Mouse (Mus musculus): ENCODE data around the gene Lap3. TPM values are rescaled to one million over a fixed set of nuclear protein-coding genes. Genes with fewer than 3 reads are reported as not detected.

Lap3 gene
- total RNA-seq, 2 experiments from 2014 or later = 58.7 to 63.4 TPM

DNA sequence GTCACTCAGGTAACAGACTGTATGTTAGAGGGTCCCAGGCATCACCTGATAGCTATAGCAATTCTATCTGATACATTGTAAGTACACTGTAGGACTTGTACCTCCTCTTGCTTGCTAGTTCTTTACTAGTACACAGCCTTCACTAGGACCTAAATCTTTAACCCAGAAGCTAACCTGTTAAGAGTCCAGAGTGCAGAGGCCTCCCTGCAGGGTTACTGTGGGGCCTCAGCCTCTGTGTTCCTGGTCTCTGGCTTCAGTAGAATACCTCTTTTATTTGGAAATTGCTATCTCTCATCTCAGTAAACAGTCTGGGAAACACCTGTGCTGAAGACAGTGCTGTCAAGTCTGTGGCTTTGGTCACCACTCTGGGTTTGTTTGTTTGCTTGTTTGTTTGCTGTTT, 2.9 kb downstream of the Lap3 start:
- no peak for DNase-seq

GRCm38 (mm10) chr5:45496479-45496878, 3.3 kb downstream of the Lap3 start:
- no peak for DNase-seq

- no peak for DNase-seq
Observed at GRCm38 (mm10) chr5:45496930-45497550, 3.9 kb downstream of the Lap3 start.

DNA sequence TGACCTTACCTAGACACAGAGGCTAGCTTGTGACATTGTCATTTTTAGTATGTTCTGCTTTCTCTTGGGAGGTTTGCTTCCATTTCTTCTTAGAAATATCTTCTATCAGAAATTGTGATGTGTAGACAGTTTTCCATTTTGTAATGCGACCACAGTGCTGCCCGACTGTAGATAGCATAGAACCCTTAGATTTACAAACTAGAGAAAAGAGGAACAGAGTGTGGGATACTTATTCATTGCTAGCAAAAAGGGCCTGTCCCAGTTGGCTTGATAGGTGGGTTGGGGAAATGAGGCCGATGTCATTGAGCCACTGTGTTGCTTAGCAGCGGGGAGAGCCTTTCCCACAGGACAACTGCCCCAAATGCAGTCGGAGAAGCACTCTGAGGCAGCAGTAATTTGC, 4.4 kb downstream of the Lap3 start:
- DNase-seq = no peak

- DNase-seq = no peak
Observed at GRCm38 (mm10) chr5:45510071-45510470, 16.9 kb downstream of the Lap3 start.

DNA sequence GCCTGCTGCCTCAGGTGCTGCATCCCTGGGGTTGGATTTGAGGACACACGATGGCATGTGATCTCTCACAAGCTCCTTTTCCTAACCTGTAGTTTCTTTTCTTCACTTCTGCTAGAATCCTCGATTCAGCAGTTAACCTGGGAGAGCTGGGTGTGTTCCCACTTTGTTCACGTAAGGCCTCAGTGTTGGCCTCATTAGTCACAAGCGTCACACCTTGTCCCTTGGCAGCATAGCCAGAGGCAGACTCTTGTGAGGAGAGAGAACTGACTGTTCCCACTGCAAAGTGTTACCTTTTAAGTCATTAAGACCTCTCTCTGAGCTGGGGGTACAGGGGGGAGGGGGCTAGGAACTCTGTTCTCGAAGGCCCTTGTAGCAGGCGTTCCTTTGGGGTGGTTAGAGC, 19.7 kb downstream of the Lap3 start:
- DNase-seq = no peak

GRCm38 (mm10) chr5:45513511-45513910, 20.3 kb downstream of the Lap3 start:
- no peak for DNase-seq

GRCm38 (mm10) chr5:45514599-45514998, 21.4 kb downstream of the Lap3 start:
- no peak for DNase-seq

DNA sequence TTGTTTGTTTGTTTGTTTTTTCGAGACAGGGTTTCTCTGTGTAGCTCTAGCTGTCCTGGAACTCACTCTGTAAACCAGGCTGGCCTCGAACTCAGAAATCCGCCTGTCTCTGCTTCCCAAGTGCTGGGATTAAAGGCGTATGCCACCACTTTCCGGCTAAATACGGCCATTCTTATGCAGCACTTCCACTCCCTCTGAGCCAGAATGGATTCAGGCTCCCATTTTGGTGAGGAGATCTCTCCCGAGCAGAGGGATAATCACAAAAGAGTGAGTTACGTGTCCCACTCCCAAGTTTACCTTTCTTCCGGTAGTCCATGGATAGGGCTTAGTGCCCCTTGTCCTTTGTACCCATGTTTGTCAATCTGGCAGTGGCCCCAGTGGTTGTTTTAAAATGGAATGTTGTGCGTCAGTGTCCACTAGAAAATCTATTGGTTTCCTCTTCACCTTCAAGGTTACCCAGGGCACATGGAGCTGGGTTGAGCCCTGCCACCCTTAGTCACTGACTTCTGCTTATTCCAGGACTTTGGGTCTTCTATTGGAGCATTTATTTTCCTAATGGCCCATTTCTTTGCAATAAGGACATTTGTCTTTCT, 22.1 kb downstream of the Lap3 start:
- DNase-seq = no peak

DNA sequence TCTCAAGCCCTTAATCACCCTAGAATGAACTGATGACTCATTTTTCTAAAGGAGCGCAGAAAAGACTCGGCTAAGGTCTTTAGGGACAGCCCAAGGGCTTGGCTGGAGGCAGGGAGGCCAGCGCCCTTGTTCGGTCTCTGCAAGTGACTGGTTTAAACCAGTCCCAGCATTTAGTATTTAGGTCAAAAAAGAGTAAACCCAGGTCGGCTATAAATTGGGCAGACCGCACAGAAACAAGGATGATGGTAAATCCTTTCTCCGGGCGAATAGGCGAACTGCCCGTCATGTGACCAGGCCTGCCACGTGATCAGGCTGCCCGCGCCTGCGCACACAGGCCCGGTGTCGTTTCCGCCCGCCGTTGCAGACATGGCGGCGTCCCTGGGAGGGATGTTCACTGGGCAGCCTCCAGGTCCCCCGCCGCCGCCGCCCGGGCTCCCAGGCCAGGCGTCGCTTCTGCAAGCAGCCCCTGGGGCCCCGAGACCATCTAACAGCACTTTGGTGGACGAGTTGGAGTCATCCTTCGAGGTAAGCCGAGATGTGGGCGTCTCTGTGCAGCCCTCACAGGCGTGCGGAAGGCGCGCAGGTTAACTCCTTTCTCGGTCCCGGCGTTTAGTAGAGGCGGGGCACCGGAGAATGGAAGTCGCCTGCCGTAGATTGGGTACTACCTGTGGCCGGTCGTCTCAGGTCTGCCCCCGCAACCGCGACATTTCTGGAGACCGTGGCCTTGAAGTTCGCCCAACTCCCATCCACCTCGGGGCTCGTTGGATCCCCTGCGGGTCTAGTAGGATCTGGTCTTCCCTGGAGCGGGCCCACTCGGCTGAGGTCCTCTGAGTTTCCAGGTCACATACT, 27.0 kb downstream of the Lap3 start, which contains the start of gene Med28:
Gene Med28, plus strand, starts transcription at position 270 of the 849 bp plus-strand sequence.
- peak; percentile 90 to 91 for DNase-seq

DNA sequence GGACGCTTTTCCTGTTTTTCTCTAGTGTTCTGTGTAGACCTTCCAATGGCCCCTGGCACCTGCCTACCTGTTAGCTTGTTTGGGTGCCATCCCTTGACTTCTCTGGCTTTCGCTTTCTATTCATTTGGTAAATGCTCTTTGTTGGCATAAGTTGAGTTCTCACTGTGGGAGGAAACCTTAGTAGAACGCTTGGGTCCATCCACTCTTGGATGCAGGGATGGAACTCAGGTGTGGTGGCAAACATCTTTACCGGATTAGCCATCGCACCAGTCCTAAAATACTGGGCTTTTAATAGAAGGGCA, 27.6 kb downstream of the Lap3 start:
- no peak for DNase-seq

- no peak for DNase-seq
Observed at GRCm38 (mm10) chr5:45521601-45522000, 28.4 kb downstream of the Lap3 start.

DNA sequence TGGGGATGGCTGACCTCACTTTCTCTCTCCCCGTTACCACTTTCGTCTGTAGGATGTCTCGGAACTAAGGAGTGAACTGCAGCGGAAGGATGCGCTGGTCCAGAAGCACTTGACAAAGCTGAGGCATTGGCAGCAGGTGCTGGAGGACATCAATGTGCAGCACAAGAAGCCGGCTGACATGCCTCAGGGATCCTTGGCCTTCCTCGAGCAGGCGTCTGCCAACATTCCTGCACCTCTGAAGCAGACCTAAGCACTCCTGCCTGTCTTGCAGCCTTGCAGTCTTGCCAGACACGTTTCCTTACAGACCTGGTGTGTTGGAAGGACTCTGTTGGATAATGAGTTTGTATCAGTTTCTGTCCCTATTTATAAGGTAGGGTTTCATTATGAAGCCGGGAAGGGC, 31.9 kb downstream of the Lap3 start:
- no peak for DNase-seq

GRCm38 (mm10) chr5:45526338-45526737, 33.2 kb downstream of the Lap3 start:
- DNase-seq = no peak

DNA sequence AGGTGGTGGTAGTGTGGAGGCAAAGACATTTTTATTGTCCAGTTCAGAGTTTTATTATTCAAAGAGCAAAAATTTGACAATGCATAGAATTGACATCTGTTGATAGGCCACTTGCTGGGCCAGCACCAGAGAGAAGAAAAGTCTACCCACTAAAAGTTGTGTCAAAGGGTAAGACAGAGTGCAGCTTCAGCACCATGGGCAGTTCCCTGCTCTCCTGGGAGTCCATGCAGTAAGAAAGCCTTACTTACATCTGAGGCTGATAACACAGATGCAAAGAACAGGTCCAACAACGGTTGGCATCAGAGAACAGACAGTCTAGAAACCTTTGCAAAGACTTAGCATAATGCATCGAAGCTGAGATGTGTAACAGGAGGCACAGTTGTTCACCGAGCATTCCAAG, 36.5 kb downstream of the Lap3 start:
- DNase-seq = no peak

DNA sequence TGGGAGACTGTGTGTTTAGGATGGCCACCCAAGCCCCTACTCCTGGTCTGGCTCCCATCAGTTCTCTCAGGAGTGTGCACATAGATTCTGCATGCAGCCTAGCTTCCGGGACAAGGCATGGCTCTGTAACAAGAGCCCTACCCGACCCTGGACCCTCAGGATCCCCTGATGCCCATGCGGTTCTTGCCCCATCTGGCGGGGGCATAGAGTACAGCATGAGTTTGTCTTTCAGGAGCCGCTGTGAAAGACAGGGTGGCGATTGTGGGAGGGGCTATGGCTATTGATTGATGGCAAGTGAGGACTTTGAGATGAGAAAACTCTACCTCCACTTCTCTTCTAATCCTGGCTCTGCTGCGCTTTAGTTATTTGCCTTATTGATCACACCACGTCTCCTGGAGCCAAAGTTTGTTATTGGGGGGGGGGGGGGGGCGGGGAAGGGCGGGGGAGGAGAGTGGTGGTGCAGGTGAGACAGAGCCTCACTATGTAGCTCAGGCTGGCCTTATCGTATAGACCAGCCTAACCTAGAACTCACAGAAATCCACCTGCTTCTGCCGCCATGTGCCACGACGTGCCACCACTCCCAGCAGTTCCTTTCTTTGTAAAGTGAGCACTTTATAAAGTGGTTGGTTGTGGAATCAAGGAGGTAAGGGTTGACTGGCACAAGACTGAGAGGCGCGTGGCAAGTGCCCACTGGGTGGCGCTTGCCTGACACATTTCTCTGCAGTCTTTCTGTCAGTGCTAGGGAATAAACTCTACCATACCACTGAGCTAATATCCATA, 41.3 kb downstream of the Lap3 start:
- DNase-seq = peak; percentile 67

DNA sequence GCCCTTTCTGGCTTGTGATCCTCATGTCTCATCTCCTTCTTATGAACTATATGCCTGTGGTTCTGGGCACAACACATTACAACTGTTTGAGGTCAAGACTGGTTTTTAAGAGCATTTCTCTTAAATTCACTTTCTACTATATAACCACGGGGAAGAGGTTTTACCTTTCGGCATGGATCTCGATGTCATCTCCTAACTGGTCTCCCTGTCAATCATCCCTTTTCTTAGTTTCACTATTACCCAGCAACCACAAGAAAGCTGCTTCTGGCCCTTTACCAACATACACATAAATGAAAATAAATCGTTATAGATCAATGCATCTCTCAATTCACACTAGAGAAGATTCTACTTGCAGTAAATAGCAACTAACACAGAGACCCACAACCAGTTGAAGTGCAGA, 42.0 kb downstream of the Lap3 start:
- DNase-seq = no peak

DNA sequence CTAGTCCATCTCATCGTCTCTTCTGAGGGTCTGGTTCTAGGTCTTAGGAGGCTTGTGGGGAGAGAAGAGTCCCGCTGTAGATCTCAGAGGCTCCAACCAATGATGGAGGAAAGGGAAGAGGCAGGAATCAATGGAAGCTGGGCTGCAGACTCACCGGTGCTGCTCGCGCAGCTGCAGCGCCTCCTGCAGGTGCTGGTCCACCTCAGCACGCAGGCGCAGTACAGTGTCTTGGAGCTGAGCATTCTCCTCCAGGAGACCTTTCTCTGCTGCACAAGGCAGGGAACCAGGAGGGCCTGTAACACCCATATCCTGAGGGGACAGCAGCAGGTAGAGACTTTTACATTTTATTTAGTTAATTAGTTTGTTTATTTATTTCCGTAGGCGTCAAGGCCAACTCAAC, 46.3 kb downstream of the Lap3 start:
- DNase-seq = no peak

- DNase-seq = no peak
Observed at GRCm38 (mm10) chr5:45543374-45543773, 50.2 kb downstream of the Lap3 start.

DNA sequence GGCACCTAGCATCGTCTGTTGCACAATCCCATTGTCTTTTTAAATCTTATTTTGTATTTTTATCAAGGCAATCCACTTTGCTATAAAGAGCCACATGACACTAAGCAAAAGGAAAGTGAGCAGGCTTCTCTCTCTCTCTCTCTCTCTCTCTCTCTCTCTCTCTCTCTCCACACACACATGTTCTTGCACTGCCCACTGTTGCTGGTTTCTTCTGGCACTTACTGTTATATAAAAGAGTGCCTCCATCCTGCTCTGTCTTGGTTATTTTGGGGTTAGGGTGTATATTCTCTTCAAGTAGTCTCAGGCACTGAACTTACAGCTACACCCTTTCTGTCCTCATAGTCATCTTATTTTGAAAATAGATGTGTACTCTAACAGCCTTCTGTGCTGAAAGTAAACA, 56.4 kb downstream of the Lap3 start:
- no peak for DNase-seq
